Mouse (Mus musculus): ENCODE data around the gene Col25a1. TPM values are rescaled to one million over a fixed set of nuclear protein-coding genes. Genes with fewer than 3 reads are reported as not detected.

Gene Col25a1
- total RNA-seq, 1 experiment from 2014 or later: 0.15 TPM

DNA sequence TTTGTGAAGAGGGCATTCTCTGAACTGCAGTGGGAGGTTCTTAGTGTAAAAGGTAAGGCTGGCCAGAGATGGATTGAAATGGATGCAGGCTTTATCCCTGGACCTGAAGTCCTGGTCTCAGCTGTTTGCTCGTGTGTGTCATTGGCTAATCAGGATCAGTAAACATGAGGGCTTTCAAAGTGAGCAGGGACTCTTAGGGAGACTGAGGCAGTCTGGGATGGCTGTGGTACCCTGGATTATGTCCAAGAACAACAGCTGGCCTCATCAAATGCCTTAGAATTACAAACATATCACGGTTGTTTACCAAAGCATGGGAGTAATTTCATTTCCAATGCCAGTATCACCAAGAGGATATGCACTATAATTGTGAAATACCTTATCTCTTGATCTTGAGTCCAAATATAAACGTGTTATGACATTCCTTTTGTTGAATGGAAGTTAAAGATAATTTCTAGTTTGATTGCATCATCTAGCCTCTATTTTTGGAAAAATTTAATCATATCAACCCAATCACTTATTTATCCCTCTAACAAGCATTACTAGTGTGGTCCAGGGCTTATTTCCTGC lies 201.1 kb downstream of the Col25a1 start:
- no peak for ATAC-seq (replicated peaks in 1 of 2; ENCODE audit: insufficient read depth in 1 of 2, low FRiP score in 2 of 2, low TSS enrichment in 1 of 2, low read depth in 1 of 2, poor library complexity in 2 of 2, severe bottlenecking in 2 of 2)

DNA sequence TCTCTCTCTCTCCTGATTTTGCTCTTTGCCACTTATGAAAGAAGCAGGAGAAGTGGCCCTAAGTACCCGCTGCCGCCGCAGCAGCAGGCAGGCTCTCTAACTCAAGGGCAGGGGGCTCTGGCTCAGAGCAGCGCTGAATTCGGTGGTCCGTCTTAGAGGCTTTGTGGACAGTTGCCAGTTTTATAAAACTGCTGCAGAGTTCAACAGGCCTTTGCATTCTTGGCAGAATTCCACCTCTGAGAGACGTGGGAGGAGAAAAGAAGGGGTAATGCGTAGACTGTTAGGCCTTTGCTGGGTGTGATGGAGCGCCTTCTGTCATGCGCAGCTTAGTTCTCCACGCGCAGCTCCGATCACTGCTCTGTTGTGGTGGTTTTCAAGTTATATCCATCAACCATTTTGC lies 206.6 kb downstream of the Col25a1 start:
- no peak for ATAC-seq (replicated peaks in 1 of 2; ENCODE audit: insufficient read depth in 1 of 2, low FRiP score in 2 of 2, low TSS enrichment in 1 of 2, low read depth in 1 of 2, poor library complexity in 2 of 2, severe bottlenecking in 2 of 2)

DNA sequence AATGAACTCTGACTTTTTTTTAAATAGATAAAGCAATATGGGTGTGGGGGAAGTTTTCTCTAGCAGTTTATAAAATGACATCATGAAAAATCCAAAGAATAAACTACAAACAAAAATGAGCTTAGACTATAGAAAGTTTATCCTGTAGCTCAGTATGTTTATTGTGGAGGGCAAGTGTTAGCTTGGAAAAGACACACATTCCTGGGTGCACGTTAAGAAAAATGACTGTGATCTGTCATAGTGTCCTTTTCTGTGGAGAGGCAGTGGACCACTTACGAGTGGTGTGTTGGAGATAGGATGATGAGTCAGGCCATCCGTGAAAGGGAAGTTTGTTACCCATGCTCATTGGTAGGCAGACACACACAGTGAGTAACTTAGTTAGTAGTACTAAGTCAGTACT lies 207.1 kb downstream of the Col25a1 start:
- ATAC-seq (replicated peaks in 1 of 2; ENCODE audit: insufficient read depth in 1 of 2, low FRiP score in 2 of 2, low TSS enrichment in 1 of 2, low read depth in 1 of 2, poor library complexity in 2 of 2, severe bottlenecking in 2 of 2): no peak

DNA sequence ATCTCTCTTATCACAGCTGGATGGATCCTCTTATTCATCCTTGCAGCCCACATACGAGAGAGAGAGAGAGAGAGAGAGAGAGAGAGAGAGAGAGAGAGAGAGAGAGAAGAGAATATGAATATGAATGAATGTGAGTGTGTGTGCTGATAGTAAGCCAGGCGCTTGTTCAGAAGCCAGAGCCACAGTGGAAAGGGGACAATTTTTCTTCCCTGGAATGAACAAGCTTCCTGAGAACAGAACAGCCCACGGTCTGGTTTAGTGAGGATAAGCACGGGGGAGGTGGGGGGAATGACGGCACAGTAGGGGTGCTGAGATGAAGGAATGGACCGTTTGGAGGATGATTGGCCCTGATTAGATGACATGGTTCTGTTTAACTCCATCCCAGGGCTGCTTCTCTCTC lies 218.9 kb downstream of the Col25a1 start:
- no peak for ATAC-seq (replicated peaks in 1 of 2; ENCODE audit: insufficient read depth in 1 of 2, low FRiP score in 2 of 2, low TSS enrichment in 1 of 2, low read depth in 1 of 2, poor library complexity in 2 of 2, severe bottlenecking in 2 of 2)

DNA sequence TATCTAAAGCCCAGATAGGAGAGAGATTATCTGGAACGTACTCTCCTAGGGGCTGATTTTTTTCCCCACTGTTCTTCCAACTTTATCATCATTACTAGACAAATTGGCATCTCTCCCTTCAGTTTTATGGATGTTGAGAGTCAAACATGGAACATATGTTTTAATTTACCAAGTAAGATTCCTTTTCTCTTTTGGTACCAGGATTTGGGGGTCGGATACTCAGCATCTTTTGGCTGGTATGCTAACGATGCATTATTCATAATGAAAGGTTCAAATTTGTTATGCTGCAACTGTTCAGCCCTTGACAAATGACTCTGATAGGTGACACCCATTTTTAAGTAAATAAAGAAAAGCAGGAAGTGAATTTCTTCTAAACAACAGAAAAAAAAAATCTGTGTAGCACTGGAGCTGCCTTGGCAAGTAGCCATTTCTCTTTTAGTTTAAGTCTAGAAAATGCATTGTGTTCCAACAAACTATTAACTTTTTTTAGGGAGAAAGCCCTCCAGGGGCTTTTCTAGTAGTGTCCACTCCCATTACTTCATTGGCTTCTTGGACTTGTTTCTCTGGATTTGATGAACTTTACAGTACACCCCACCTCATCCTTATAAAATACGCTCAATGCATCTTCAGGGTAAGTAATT lies 223.2 kb downstream of the Col25a1 start:
- ATAC-seq (replicated peaks in 1 of 2; ENCODE audit: insufficient read depth in 1 of 2, low FRiP score in 2 of 2, low TSS enrichment in 1 of 2, low read depth in 1 of 2, poor library complexity in 2 of 2, severe bottlenecking in 2 of 2): no peak

DNA sequence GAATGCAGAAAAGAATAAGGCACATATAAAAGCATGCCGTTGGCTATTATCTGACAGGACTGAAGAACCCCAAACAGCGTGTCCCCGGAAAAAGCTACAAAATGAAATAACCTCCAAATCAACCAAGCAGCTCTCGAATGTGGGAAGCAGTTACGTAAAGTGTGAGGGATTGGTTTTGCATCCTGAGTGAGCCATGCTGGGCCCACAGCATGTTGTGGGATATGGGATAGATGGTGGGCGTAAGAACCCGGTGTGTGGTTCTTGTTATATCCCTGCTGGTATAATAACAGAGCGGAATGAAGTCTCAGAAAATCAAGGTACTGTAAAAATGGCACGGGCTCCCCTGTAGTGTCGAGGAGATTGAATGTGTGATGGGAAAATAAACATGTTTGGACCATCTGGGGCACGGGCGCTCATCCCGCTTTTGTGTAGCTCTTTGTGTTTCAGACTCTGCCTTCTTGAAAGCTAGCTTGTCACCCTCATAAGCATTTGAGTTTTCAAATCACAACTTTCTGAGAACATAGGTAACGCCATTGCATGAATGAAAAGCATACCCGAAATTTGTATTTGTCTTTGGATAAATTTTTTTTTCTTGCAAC lies 225.4 kb downstream of the Col25a1 start:
- no peak for ATAC-seq (replicated peaks in 1 of 2; ENCODE audit: insufficient read depth in 1 of 2, low FRiP score in 2 of 2, low TSS enrichment in 1 of 2, low read depth in 1 of 2, poor library complexity in 2 of 2, severe bottlenecking in 2 of 2)

DNA sequence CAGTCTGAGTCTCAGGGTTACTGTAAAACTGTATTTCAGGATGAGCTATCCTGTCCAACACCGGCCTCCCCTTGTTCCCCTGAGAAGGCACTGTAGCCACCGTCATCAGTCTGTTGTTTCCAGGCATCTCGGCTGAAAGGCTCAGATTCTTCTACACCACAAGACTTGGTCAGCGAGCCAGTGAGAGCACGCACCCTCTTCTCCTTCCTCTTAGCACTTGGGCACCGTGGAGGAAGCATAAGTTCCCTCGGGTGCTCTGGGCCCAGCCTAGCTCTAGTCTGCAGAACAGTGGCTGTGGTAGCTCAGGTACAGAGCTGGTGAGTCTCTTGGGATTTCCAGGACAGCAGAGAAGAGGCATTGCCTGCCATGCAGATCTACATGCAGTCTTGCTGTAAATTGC lies 229.5 kb downstream of the Col25a1 start:
- ATAC-seq (replicated peaks in 1 of 2; ENCODE audit: insufficient read depth in 1 of 2, low FRiP score in 2 of 2, low TSS enrichment in 1 of 2, low read depth in 1 of 2, poor library complexity in 2 of 2, severe bottlenecking in 2 of 2): peak; percentile 66 to 78

DNA sequence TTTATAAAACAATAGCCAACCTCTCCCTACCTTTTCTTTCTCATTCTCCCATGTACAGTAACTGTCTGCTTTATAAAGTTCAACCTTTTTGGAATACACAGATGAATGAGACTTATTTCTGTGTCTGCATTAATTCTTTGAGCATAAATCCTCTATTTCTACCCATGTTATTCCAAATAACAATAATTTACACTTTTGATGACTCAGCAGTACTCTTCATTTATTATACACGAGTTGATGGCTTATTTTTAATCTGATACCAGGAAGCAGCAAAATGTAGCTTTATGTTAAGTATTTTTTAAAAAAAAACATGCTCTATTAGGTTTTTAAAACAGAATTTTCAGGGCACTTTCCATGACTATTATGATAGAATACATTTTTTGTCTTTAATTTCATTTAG lies 230.6 kb downstream of the Col25a1 start:
- no peak for ATAC-seq (replicated peaks in 1 of 2; ENCODE audit: insufficient read depth in 1 of 2, low FRiP score in 2 of 2, low TSS enrichment in 1 of 2, low read depth in 1 of 2, poor library complexity in 2 of 2, severe bottlenecking in 2 of 2)

DNA sequence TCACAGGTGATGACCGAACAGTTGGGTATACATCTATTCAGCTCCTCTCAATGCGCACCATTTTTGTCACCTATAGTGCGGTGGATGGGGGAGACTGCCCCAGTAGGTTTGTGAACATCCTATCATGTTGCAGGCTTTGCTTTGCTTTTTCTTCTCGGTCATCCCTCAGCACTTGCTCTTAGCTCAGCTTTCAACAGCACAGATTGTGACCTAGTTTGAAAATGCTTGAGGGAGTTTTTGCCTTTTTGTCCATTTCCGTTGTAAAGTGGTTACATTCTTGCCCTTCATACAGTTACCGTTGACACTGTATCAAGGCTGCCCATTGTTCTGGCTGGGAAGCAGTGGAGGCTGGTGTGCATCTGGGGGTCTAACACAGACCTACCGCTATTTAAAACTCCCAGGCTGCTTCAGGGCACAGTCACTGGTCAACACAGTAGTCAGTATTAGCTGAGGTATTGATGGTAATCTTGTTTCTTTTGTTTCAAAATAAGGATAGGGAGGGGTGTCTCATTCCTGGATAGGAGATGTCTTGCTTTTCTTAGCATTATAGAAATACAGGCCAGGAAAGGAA lies 231.6 kb downstream of the Col25a1 start:
- no peak for ATAC-seq (replicated peaks in 1 of 2; ENCODE audit: insufficient read depth in 1 of 2, low FRiP score in 2 of 2, low TSS enrichment in 1 of 2, low read depth in 1 of 2, poor library complexity in 2 of 2, severe bottlenecking in 2 of 2)

DNA sequence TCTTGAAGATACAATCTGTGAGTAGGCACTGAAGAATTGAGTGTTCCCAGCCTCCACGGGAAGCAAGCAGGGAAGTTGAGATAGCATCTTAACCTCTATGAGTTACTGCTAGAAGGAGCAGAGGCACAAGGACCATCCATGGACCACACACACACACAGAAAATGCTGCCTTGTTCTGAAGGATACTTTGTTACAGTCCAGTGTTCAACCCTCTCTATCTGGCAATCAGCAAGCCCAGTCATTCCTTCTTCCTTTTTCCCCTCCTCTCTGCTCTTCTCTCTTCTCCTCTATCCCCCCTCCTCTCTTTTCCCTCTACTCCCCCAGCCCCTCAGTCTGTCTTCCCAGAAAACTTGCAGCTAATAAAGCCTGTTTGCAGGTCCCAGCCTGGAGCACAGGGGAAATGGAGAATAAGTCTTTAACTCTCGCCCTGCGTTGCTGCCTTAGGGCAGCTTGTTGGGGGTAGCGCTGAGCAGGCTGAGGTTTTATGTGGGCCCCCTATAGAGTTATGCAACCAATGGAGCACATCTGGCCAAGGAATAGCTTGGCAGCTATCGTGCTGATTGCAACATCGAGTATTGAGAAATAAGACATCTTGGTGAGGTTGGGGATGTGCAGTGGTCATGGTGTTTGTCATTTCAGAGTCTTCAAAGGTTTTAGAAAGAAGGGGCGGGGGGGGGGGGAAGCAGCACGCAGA lies 235.8 kb downstream of the Col25a1 start:
- ATAC-seq (replicated peaks in 1 of 2; ENCODE audit: insufficient read depth in 1 of 2, low FRiP score in 2 of 2, low TSS enrichment in 1 of 2, low read depth in 1 of 2, poor library complexity in 2 of 2, severe bottlenecking in 2 of 2): peak; percentile 14 to 45; a peak in 1 of 4 replicates

DNA sequence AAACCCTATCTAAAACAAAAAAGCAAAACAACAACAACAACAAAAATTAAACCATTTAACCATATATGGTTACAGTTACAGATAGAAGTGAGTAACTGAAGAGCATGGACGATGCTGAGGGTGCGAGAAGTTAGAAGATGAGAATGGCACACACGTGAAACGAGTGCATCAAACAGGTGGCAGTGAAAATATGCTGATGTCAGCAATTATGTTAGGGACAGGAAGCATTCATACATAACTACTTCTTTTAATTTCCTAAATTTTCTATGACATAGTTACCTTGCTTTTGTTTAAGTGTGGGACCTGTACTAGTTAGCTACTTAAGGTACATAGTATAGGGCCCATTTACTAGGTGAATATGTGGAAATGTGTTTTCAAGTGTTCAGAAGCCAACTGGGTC lies 237.1 kb downstream of the Col25a1 start:
- ATAC-seq (replicated peaks in 1 of 2; ENCODE audit: insufficient read depth in 1 of 2, low FRiP score in 2 of 2, low TSS enrichment in 1 of 2, low read depth in 1 of 2, poor library complexity in 2 of 2, severe bottlenecking in 2 of 2): no peak

DNA sequence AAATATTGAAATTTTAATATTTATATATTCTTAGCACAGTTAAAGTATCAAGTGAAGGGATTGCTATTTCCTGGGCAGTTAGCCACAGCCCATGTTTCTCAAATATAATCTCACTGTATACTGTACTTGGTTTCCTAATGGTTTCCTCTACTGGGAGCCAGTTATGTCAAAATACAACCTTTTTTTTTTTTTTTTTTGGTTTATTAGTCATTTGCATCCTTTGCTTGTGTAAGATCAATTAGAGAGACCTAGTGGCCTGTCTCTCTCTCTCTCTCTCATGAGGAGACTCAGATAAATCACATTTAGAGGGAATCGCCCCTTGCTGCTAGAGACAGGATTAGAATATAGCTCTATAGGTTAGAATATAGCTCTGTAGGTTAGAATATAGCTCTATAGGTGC lies 237.8 kb downstream of the Col25a1 start:
- no peak for ATAC-seq (replicated peaks in 1 of 2; ENCODE audit: insufficient read depth in 1 of 2, low FRiP score in 2 of 2, low TSS enrichment in 1 of 2, low read depth in 1 of 2, poor library complexity in 2 of 2, severe bottlenecking in 2 of 2)

DNA sequence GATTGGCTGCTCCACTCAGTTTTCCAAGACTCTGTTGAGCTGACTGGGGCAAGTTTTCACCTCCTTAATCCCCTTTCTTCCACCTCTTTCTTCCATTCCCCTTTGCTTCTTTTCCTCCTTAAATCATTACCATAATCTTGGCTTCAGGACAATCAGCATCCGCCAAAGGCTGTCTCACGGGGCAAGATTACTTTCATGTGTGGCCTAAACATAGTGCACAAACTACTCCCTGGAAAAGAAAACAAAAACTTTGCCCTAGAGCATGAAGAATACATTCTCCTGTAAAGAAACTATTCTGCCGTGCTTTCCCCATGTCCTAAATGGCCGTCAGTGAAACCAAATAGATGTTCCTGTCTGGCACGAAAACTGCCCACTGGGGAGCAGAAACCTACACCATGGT lies 238.9 kb downstream of the Col25a1 start:
- ATAC-seq (replicated peaks in 1 of 2; ENCODE audit: insufficient read depth in 1 of 2, low FRiP score in 2 of 2, low TSS enrichment in 1 of 2, low read depth in 1 of 2, poor library complexity in 2 of 2, severe bottlenecking in 2 of 2): no peak

DNA sequence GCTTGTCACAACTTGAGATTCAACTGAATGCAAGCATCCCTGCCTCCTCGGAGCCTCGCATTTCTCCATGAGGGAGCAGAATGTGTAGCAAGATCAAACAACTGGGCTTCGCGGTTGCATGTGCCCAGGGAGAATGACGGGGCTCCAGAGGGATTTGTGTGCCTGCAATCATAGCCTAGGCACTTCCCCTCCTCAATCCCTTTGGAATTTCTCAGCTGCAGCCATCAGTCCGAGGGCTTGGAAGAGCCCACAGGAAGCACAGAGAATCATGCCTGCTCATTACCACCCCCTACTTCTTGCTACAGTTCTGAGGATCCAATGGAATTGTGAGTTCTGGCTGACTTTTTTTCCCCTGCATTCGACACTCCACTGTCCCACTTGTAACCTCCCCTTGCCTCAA lies 241.8 kb downstream of the Col25a1 start:
- no peak for ATAC-seq (replicated peaks in 1 of 2; ENCODE audit: insufficient read depth in 1 of 2, low FRiP score in 2 of 2, low TSS enrichment in 1 of 2, low read depth in 1 of 2, poor library complexity in 2 of 2, severe bottlenecking in 2 of 2)

DNA sequence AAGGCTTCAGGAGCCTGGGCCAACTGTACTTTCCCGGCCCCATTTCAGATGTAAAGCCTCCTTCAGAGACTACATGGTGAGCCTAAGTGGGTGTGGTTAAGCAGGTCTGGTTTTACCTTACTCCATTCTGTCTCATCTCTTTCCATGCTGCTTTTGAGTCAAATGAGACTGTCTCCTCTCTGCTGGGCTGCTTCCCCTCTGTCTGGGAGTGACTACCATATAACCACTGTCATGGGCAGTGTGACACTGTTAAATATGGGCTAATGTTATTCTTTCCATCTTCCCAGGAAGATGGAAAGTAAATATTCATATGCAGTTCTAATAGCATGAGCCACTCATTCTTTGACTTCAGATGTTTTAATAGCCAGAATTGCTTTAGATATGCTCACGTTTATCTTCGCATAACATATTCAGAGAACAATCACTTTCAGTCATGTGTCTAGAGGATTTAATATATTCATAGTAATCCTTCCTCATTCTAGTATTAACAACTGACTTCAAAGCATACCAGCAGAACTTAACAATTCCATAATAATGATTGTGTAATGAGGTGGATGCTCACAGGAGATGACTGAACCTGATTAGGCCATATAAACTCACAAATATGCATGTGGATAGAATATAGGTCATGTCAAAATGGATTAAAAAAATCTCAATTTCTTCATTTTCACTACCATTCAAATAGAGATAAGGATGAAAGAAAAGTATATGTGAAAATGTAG lies 243.5 kb downstream of the Col25a1 start:
- ATAC-seq (replicated peaks in 1 of 2; ENCODE audit: insufficient read depth in 1 of 2, low FRiP score in 2 of 2, low TSS enrichment in 1 of 2, low read depth in 1 of 2, poor library complexity in 2 of 2, severe bottlenecking in 2 of 2): no peak

DNA sequence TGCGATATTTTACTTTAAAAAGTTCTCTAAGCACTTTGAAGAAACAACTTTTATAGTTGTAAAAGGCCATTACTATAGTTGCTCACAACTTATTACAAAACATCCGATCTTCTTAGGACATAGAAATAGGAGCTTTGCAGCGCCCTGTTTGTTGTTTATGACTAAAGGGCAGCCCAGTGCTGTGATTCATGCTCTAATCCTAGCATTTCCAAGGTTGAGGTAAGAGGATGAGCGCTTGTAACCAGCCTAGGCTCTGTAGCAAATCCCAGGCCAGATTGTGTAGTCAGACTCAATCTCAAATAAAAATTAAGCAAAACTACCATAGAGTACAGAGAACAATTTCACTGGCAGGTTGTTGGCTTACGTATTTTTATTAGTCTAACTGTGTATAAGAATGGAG lies 246.5 kb downstream of the Col25a1 start:
- no peak for ATAC-seq (replicated peaks in 1 of 2; ENCODE audit: insufficient read depth in 1 of 2, low FRiP score in 2 of 2, low TSS enrichment in 1 of 2, low read depth in 1 of 2, poor library complexity in 2 of 2, severe bottlenecking in 2 of 2)

DNA sequence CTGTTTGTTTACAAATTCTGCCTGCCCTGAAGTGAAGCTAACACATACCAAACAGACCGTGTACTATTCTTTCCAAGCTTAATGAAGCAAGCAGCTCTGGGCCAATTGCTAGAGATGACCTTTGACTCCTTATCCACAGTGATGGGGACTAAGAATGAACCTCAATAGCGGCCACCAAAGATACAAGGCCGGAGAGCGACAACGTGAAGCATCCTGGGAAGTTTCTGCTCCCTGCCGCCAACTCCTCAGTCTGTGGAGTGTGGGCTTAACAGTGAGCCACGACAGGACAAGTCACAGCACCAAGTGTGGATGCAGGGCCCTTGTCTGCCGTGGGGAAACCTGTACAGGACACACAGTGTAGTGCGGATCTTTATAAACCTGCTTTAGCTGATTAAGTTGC lies 247.3 kb downstream of the Col25a1 start:
- no peak for ATAC-seq (replicated peaks in 1 of 2; ENCODE audit: insufficient read depth in 1 of 2, low FRiP score in 2 of 2, low TSS enrichment in 1 of 2, low read depth in 1 of 2, poor library complexity in 2 of 2, severe bottlenecking in 2 of 2)

Data from hematopoietic stem cell, adult 5-6 weeks (primary cell).